Mouse (Mus musculus) layer of hippocampus, postnatal 10 days (tissue): Measurements from ENCODE around the gene Sdk1. TPM values are rescaled to one million over a fixed set of nuclear protein-coding genes. Genes with fewer than 3 reads are reported as not detected.

Experiments
- DNase-seq, 2 experiments: peaks; one replicate each; pipeline ENCODE4 v3.0.0; 2021; ENCODE audit warnings: low spot score in 2 of 2
- total RNA-seq, 2 experiments: library from RNA; stranded (reverse); gene quantifications; 2 replicates each; pipeline ENCODE4 v1.2.3; 2021

Sdk1 gene
- total RNA-seq, 2 experiments from 2014 or later = 12.4 to 14.7 TPM

- DNase-seq = no peak
These were observed 746.1 kb downstream of the Sdk1 start for GRCm38 (mm10) chr5:141987287-141987799.

DNA sequence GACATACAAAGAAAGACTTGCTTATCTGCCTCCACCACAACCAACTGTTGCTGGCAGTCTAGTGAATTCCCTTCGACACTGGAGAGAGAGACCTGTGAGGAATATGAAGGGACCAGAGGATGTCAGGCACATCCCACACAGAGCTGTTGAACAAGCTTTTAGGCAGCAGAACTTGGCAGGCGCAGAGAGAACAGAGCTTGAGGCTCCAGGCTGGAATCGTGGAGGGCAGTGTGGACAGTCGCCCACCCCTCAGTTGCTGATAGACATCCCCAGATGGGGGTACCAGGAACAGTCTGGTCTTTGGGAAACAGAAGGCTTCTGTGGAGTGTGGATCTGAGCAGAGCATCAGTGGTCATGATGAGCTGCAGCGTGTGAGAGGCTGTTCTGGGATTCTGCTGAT, 747.4 kb downstream of the Sdk1 start:
- DNase-seq = peak; percentile 28 to 38

- no peak for DNase-seq
These were observed 752.9 kb downstream of the Sdk1 start for GRCm38 (mm10) chr5:141994192-141994591.

- DNase-seq = no peak
These were observed 759.0 kb downstream of the Sdk1 start for GRCm38 (mm10) chr5:142000247-142000646.

DNA sequence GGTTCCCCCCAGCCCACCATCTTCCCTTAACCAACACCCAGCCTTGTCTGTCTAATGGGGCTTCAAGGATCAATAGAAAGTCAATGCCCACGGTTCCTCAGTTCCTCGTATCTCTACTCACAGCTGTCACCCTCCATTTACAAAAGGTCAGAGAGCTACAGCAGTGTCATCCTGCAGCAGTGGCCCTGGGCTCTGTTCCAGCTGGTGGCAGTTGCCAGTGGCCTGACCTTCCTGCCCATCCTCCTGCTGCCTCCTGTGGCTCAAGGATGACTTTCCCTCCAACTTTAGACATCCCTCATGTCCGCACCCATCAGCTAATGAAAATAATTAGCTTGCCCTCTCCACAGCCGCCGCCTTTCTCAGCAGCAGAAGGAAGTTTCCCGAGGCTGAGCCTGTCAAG, 759.8 kb downstream of the Sdk1 start:
- DNase-seq = no peak

GRCm38 (mm10) chr5:142001973-142002372, 760.7 kb downstream of the Sdk1 start:
- no peak for DNase-seq

GRCm38 (mm10) chr5:142010189-142010588, 768.9 kb downstream of the Sdk1 start:
- no peak for DNase-seq

GRCm38 (mm10) chr5:142017001-142017400, 775.7 kb downstream of the Sdk1 start:
- no peak for DNase-seq

- DNase-seq = peak in 1 of 2 experiments; percentile 10
These were observed 781.7 kb downstream of the Sdk1 start for GRCm38 (mm10) chr5:142022877-142023580.

DNA sequence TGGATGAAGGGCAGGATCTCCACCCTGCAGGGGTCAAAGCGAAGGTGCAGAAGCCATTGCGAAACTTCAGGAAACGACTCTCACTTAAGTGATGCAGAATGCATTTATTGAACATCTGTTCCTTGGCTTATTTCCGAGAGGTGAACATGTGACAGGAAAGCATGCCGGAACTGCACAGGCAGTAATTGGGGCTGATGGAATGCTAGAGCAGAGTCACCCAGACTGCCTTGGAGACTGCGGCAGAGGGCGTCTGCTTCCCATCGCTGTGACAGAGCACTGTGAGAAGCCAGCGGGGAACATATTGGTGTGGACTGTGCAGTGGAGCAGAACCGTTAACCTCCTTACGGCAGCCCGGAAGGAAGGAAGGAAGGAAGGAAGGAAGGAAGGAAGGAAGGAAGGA, 783.2 kb downstream of the Sdk1 start:
- no peak for DNase-seq

- peak; percentile 10 to 16 for DNase-seq
These were observed 795.2 kb downstream of the Sdk1 start for GRCm38 (mm10) chr5:142036536-142036935.

GRCm38 (mm10) chr5:142039236-142039635, 797.9 kb downstream of the Sdk1 start:
- DNase-seq = no peak

DNA sequence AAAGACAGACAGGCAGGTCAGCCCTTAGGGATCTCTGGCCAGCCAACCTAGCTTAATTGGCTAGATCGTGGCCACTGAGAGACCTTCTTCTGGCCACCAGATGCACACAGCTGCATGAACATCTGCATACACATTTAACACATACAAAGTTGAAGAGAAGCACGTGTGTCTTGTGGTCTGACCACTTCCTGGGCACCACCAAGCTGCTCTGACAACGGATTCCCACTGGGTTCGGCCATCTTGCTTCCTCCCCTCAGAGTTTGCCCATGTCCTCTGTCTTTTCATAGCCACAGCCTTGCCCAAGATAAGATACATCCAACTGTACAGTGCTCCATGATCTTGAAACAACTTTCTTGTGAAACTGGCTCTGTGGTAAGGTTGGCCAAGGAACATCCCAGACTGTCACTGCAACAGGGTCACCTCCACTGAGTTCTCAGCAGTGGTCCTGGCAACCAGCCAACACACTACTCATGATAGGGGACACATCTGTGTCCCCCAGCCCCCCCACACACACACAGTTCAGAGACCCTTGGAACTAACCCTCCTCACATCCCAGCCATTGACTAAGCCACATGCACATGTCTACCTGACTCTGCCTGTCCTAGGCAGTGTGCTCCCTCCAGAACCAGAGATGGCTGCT, 798.7 kb downstream of the Sdk1 start:
- DNase-seq = no peak

- no peak for DNase-seq
These were observed 800.0 kb downstream of the Sdk1 start for GRCm38 (mm10) chr5:142041226-142041802.

DNA sequence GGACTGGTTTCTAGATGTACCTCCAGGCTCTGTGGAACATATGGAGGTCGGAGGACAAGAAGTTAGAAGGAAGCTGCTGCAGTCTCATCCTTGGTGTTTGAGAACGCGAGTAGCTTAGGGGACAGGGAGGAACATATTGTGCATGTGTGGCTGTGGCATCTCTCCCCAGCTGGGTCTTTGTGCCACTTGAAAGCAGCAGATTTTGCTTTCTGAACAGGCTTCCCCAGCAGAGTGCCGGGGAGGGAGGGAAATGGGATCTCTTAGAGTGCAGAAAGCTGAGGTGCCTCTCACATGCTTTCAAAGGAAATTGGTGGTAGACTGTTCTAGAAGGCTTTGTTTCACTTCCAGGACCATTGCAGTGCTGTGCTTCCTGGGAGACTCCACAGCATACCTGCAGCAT, 820.5 kb downstream of the Sdk1 start:
- DNase-seq = peak; percentile 25

DNA sequence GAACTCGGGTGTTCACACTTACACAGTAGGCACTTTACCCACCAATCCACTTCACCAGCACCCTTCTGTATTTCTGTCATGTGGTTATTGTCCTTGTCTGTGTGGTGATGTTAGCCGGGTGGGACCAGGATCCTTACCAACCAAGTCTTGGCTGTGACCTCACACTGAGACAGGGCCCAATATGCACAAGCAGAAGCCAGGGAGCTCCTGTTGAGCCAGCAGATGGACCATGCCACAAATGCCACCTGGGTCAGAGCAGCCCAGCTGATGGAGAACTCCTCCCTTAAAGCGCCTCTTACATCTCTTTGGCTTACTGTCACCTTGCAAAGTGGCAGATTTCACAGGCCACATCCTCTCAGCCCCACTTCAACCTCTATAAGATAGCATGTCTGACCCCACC, 830.0 kb downstream of the Sdk1 start:
- no peak for DNase-seq

GRCm38 (mm10) chr5:142073901-142074300, 832.6 kb downstream of the Sdk1 start:
- DNase-seq = no peak

DNA sequence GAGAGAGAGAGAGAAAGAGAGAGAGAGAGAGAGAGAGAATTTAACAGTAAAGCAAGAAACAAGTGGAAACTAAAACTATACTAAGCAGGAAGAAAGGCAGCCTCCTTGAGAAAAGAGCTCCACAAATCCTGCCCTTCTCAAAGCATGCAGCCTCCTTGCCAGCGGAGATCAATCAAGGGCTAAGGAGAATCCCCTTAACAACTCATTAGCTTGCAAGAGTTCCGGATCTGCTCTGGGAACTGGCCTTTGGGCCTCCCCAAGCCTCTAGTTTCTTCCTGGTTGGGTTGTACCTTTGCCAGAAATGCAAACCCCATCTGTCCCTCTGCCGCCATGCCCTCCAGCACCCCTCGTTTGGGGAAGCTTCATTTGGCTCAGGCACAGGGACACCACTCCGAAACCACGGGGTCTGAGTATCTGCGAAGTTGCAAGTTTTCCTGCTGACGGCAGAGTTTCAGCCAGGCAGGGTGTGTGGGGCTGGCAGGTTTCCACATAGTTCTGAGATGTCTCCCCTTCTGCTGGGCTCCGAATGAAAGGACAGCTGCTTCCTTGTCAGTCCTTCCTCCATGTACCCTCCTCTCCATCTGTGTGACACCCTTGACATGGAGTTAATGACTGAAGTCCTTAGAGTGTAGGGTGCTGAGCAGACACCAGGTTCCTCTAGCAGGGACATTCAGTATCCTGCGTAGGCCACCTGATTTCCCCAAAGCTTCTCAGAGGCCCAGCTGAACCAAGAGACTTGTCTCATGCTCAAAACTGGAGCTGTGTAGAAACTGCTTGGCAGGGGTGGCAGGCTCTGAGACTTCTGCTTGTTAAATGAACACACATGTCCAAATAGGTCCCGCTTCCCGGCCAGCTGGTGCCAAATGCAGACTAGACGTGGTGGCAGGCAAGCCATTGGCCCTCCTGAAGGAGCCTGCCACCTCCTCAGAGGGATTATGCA, 833.5 kb downstream of the Sdk1 start:
- peak; percentile 47 to 54 for DNase-seq

GRCm38 (mm10) chr5:142080661-142081060, 839.4 kb downstream of the Sdk1 start:
- no peak for DNase-seq

- DNase-seq = no peak
These were observed 839.8 kb downstream of the Sdk1 start for GRCm38 (mm10) chr5:142081076-142081475.

DNA sequence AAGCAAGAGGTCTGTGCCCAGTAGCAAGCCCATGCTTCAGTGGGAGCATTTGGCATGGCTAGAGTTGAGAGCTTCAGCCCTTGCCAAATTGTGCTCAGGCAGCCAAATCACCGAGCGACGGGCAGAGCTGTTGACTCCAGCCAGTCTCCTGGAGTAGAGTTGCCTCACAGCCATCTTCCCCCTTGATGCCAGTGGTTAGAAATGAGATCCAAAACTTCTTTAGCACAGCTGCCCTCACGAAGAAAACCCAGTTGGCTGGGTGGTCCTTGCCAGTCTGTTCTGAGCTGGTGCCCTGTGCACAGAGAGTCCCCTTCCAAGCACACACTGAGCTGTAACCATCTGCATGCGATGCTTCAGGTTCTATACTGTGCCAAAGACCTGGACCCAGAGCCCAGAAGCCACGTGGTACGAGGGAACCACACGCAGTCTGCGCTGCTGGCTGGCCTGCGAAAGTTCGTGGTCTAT, 855.1 kb downstream of the Sdk1 start:
- DNase-seq = peak; percentile 39 to 47
